Mouse (Mus musculus) spleen, adult 2 months (tissue): ENCODE data around the gene Nol10. TPM values are rescaled to one million over a fixed set of nuclear protein-coding genes. Genes with fewer than 3 reads are reported as not detected.

Experiments used
- DNase-seq, 2 experiments: peaks; one replicate each; pipeline versions ENCODE4 v3.0.0 to v3.0.0-alpha.2; 2012 to 2021; ENCODE audit warnings: low spot score in 2 of 2, low read depth in 1 of 2
- H3K27ac ChIP-seq: fragments of 200-500 bp; 2 replicates; pipeline ENCODE4 v1.5.1; 2012; ENCODE audit warnings: low read length, inconsistent platforms; ENCODE audit not compliant: insufficient read depth
- H3K27me3 ChIP-seq: fragments of 200-500 bp; 2 replicates; pipeline ENCODE4 v1.6.1; 2012; ENCODE audit warnings: mild to moderate bottlenecking, moderate library complexity, low read length, inconsistent platforms; ENCODE audit not compliant: control insufficient read depth, insufficient read depth
- H3K36me3 ChIP-seq: fragments of 200-500 bp; 2 replicates; pipeline ENCODE4 v1.6.1; 2012; ENCODE audit warnings: mild to moderate bottlenecking, low read length, inconsistent platforms; ENCODE audit not compliant: control insufficient read depth, insufficient read depth
- H3K4me1 ChIP-seq: fragments of 200-500 bp; 2 replicates; pipeline ENCODE4 v1.6.1; 2011; ENCODE audit warnings: inconsistent platforms; ENCODE audit not compliant: control insufficient read depth, insufficient read depth, insufficient read length
- H3K4me3 ChIP-seq: fragments of 200-500 bp; 2 replicates; pipeline ENCODE4 v1.5.1; 2011; ENCODE audit warnings: mild to moderate bottlenecking, inconsistent platforms; ENCODE audit not compliant: insufficient read depth, insufficient read length; ENCODE audit errors: extremely low read depth
- CTCF ChIP-seq: fragments of 200-500 bp; IDR thresholded peaks from 2 replicates; pipeline ENCODE4 v1.5.1; 2011; ENCODE audit warnings: mild to moderate bottlenecking, inconsistent platforms; ENCODE audit not compliant: insufficient read depth, insufficient read length, insufficient replicate concordance; ENCODE audit errors: extremely low read depth
- POLR2A ChIP-seq: fragments of 200-500 bp; IDR thresholded peaks from 2 replicates; pipeline ENCODE4 v1.6.1; 2011; ENCODE audit warnings: low read depth, low read length, inconsistent platforms
- WGBS: fragments of 180-500 bp; shearing (Covaris S2); methylation state at CpG from one replicate; pipeline ENCODE4 v1.1.7; 2018; 5-methylcytosine and 5-hydroxymethylcytosine counted together
- polyA plus RNA-seq: library from polyadenylated mRNA; depleted of rRNA; stranded (reverse); fragments of >200 nt; gene quantifications from 2 replicates; pipeline ENCODE4 v1.2.3, GENCODE M21; 2012

The Nol10 gene
- polyA plus RNA-seq, 1 experiment = 3.2 TPM

DNA sequence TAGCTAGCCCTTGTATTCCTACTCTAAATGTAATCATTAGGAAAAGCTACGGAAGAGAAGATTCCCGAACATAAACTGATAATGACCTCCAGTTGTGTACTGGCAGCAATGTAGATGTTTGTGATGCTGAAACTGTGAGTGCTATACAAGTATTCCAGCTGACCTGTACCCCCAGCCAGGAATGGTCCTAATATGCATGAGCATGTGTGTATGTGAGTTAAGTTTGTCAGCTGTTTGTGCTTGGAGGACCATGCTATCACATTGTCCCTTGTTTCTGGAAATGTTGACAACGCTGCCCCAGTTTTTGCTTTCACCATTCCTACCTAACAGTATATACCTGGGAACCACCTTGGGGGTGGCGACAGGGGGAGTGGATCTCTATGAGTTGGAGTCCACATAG is 55.7 kb downstream of the Nol10 start:
- Histone ChIP-seq H3K36me3 (peaks cover 20% of the 10 kb centered on the region), H3K27ac (no peak overlapping the region), H3K27me3 (no peaks in the 10 kb centered on the region), H3K4me1 (no peaks in the 10 kb centered on the region), H3K4me3 (no peak overlapping the region)
- DNase-seq = no peak
- WGBS = 96% methylated on average over 4 of the region's 4 CpGs
- TF ChIP-seq CTCF = no peak

GRCm38 (mm10) chr12:17406825-17407224 is 58.6 kb downstream of the Nol10 start:
- TF ChIP-seq CTCF (no peak), POLR2A (no peak)
- peaks cover 2% of the 10 kb centered on the region; the same call in 1 of the 2 replicates for H3K4me1 ChIP-seq
- no peak overlapping the region for H3K27ac ChIP-seq
- no peaks in the 10 kb centered on the region for H3K27me3 ChIP-seq
- WGBS = 93% methylated on average over 4 of the region's 4 CpGs
- peaks cover 17% of the 10 kb centered on the region for H3K36me3 ChIP-seq
- no peak for DNase-seq
- H3K4me3 ChIP-seq = no peak overlapping the region

DNA sequence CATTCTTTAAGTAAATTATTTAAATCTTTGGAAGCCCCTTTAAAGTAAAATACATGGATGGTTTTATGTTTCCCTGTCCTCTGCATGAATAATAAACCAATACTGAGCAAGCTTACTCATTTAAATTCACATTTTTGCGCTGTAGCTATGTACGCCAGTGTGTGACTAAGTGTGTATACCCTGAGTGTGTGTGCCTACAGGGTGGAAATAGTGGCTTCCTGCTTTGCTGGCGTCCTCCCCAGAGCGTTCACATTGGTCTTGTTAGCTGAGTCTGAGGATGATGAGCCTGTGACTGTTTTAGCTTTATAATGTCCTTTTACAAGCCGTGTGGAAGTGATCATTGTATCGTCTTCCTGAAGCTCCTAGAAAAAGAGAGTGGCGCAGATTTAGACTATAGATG is 60.1 kb downstream of the Nol10 start:
- peaks cover 2% of the 10 kb centered on the region; the same call in 1 of the 2 replicates for H3K4me1 ChIP-seq
- H3K36me3 ChIP-seq = peaks cover 15% of the 10 kb centered on the region
- DNase-seq = no peak
- no peak overlapping the region for H3K4me3 ChIP-seq
- H3K27me3 ChIP-seq = no peaks in the 10 kb centered on the region
- WGBS = 89% methylated on average over 7 of the region's 7 CpGs
- TF ChIP-seq POLR2A (no peak), CTCF (no peak)
- no peak overlapping the region for H3K27ac ChIP-seq

DNA sequence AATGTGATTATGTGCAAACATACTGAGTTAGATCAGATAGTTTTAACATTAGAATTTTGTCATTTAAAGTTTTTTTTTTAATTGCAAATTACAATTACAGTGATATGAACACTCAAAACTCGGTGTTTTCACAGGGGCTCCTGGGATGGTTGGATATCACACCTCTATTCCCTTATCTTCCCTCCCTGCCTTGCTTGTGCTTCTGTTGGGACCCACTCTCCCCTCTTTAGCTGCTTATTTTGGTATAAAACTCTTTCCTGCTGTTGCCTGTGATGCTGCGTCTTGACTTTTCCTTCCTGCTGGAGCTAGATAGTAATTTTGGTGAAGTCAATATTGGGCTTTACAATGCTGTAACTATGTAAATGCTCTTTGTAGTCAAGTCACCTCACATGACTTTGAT is 63.0 kb downstream of the Nol10 start:
- Histone ChIP-seq H3K4me1 (peaks cover 2% of the 10 kb centered on the region; the same call in 1 of the 2 replicates), H3K4me3 (no peak overlapping the region), H3K27ac (no peak overlapping the region), H3K27me3 (no peaks in the 10 kb centered on the region), H3K36me3 (peaks cover 11% of the 10 kb centered on the region; the same call in 1 of the 2 replicates)
- 82% methylated on average over 2 of the region's 2 CpGs for WGBS
- no peak for TF ChIP-seq POLR2A
- no peak for TF ChIP-seq CTCF
- DNase-seq = no peak

DNA sequence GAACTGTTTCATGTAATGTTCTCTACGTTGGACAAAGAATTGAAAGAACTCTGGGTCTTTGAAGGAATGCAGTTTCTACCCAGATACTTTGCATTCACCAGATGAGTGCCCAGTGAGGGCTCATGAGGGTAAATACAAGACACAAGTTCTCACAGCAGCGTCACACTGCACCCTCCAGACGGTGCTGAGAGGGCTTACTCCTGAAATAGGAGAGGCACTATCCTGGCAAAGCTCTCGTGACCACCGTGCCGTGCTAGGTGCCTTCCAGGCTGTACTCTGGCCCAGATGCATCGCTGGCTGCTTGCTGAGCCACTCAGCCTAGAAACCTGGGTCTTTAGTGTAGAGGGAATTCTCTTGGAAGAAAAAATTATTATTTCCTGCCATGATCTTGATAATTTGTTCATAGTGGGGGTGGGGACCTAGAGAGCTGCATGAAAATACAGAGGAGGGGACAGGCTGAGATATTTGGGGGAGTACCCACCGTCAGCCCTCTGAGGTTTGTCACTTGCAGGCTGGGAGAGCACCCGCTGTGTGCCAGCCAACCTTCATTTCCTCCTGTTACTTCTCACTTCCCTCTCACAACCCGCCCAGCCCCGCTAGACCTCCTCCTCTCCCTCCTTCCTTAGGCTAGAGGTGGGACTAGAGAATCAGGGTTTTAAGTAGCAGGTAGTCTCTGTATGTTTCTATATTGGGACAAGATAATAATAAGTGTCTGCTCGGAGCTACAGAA is 63.7 kb downstream of the Nol10 start:
- peak overlapping the region; percentile 85 for H3K27ac ChIP-seq
- no peak overlapping the region for H3K4me3 ChIP-seq
- no peak for TF ChIP-seq CTCF
- TF ChIP-seq POLR2A = no peak
- H3K36me3 ChIP-seq = peaks cover 17% of the 10 kb centered on the region
- peaks cover 2% of the 10 kb centered on the region; the same call in 1 of the 2 replicates for H3K4me1 ChIP-seq
- no peaks in the 10 kb centered on the region for H3K27me3 ChIP-seq
- DNase-seq = peak; percentile 41 to 60
- WGBS = 23% methylated on average over 12 of the region's 12 CpGs

DNA sequence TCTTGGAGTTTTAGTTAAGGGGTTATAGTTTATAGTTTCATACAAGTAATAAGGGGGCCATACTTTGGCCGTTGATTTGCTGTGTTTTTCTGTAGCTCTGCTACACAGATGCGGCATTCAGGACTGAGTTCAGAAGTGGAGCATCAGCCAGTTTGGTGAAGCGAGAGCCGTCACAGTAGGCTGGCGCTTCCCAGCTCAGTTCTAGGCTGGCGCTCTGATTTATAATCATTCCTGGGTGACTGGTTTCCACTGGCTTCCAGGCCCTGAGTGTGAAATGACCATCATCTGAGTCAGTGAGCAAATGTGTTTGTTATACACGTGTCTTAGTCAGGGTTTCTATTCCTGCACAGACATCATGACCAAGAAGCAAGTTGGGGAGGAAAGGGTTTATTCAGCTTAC is 66.5 kb downstream of the Nol10 start:
- H3K36me3 ChIP-seq = peaks cover 22% of the 10 kb centered on the region
- 96% methylated on average over 7 of the region's 7 CpGs for WGBS
- TF ChIP-seq CTCF (no peak), POLR2A (no peak)

GRCm38 (mm10) chr12:17420168-17420810 is 72.0 kb downstream of the Nol10 start:
- 80% methylated on average over 3 of the region's 3 CpGs for WGBS
- Histone ChIP-seq H3K27me3 (no peaks in the 10 kb centered on the region), H3K27ac (no peak overlapping the region), H3K4me3 (no peak overlapping the region), H3K4me1 (no peaks in the 10 kb centered on the region), H3K36me3 (peaks cover 40% of the 10 kb centered on the region)
- TF ChIP-seq CTCF (no peak), POLR2A (no peak)
- DNase-seq = no peak

More for the DNA sequence above, 66.5 kb downstream of the Nol10 start:
- H3K4me1 ChIP-seq = peaks cover 2% of the 10 kb centered on the region; the same call in 1 of the 2 replicates
- no peak for DNase-seq
- H3K27ac ChIP-seq = no peak overlapping the region
- no peak overlapping the region for H3K4me3 ChIP-seq
- H3K27me3 ChIP-seq = no peaks in the 10 kb centered on the region
